Mouse (Mus musculus): ENCODE measurements around the gene Pik3c2g.

DNA sequence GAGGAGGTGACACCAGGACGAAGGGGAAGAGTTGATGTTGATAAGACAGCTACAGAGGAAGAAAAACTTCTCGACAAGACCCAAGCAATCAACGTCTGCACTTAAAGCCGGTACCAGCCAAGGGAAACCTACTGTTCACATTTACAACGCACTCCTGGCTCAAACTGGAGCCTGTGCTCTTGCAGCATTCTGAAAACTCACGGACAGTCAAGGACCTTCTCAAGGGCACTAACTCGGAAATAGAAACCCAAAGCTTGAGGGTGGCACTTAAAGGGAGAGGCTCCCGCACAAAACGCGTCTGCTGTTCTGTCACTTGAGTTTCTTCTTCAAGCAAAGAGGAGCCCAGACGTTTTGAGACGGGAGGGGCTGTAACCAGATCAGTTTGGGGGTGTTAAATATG is 366.6 kb downstream of the Pik3c2g start:
- TF ChIP-seq CTCF (IDR thresholded peaks at IDR 0.05; ENCODE audit: borderline replicate concordance, control insufficient read depth, extremely low read depth, insufficient read depth, low read length, poor library complexity) = no peak
- no peak for TF ChIP-seq POLR2A (IDR thresholded peaks at IDR 0.05; ENCODE audit: control insufficient read depth, extremely low read depth, insufficient read depth, low read length, poor library complexity)

Measured in thymus, adult 2 months (tissue).